Mouse (Mus musculus) small intestine, adult 2 months (tissue): ENCODE data around the gene Tfap2a.

Source experiments
- CTCF ChIP-seq: fragments of 200-500 bp; IDR thresholded peaks from 2 replicates; pipeline ENCODE4 v1.5.1; 2012; ENCODE audit warnings: low read depth, mild to moderate bottlenecking, control low read depth, inconsistent platforms, low read length, moderate library complexity, mixed read lengths; ENCODE audit not compliant: insufficient replicate concordance, insufficient read length; ENCODE audit errors: extremely low read depth
- POLR2A ChIP-seq: fragments of 200-500 bp; IDR thresholded peaks from 2 replicates; pipeline ENCODE4 v1.6.1; 2012; ENCODE audit warnings: low read depth, mild to moderate bottlenecking, control low read depth, inconsistent platforms, low read length, moderate library complexity

DNA sequence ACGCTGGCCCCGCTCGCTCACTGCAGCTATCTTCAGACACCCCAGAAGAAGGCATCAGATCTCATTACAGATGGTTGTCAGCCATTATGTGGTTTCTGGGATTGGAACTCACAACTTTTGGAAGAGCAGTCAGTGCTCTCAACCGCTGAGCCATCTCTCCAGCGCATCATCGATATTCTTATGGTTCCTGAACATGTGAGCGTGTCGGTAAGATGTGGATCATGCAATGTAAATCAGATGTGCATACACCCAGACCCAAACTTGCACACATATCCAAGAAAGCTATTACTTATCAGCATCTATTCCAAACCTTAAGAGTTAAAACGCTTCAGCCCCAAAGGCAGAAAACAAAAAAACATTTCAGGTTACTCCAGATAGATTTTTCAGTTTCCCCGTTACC lies 15.9 kb upstream of the Tfap2a start:
- no peak for TF ChIP-seq CTCF
- no peak for TF ChIP-seq POLR2A
